Mouse (Mus musculus): ENCODE measurements around the gene Riox2. TPM values are rescaled to one million over a fixed set of nuclear protein-coding genes. Genes with fewer than 3 reads are reported as not detected.

The Riox2 gene
- total and polyA plus RNA-seq, 2 experiments from 2014 or later, result 0.73 to 15.0 TPM

DNA sequence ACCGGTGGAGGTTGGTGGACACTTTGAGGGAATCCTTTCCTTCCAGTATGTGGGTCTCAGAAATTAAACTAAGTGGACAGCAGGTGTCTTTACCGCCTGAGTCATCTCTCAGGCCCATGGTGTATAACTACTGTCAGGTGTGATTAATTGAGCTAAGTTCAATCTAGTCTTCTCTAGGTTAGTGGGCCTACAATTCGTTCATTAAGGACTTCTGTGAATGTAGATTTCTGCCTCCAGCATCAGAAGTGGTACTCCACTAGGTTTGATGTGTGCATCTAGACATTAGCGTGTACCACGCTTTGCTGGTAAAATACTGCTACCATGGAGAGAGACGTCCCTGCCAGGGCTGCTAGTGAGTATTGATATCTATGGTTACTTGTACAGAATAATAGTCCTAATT lies 971 bp downstream of the Riox2 start:
- peak overlapping the region; percentile 60; the same call in 1 of the 2 replicates for H3K9ac ChIP-seq (replicated peaks; ENCODE audit: low read depth, low read length)
- peak overlapping the region; percentile 62 for H3K4me2 ChIP-seq (ENCODE audit: low read depth, low read length)
- H3K27ac ChIP-seq (ENCODE audit: low read depth), result no peak overlapping the region
- 45% methylated on average over 6 of the region's 6 CpGs for WGBS
- DNase-seq (ENCODE audit: low spot score) (no peak), ATAC-seq (ENCODE audit: insufficient read depth, low read depth) (no peak)
- H3K27me3 ChIP-seq (ENCODE audit: control insufficient read depth, insufficient read depth, low read length), result no peaks in the 10 kb centered on the region
- no peaks in the 10 kb centered on the region for H3K9me3 ChIP-seq (replicated peaks; ENCODE audit: control insufficient read depth, low read length)
- H3K4me1 ChIP-seq (ENCODE audit: control insufficient read depth, insufficient read depth), result peaks cover 4% of the 10 kb centered on the region
- TF ChIP-seq CTCF (IDR thresholded peaks at IDR 0.05; ENCODE audit: low read depth) (no peak), EP300 (IDR thresholded peaks at IDR 0.05; ENCODE audit: low read depth) (no peak)
- H3K36me3 ChIP-seq (replicated peaks; ENCODE audit: control insufficient read depth, insufficient read depth, low read length), result peaks cover 10% of the 10 kb centered on the region
- peak overlapping the region; percentile 68 for H3K4me3 ChIP-seq (ENCODE audit: low read depth, low read length)

DNA sequence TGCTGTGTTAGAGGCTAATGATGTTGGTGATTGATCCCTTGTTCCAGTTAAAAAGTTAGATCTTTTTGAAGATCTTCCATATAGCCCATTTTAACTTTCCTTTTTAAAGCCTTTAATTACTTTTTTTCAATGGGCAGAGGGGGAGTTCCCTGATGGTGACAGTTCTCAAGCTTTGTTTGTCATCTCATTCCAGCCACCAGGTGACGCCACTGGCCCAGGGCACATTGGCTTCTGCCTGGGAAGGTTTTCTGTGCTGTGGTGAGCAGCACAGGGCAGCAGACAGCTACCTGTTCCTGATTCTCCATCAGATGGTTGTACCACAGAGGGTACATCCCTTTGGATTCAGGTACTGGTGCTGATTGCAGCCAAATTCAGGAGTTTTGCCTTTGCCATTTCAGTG lies 3.2 kb downstream of the Riox2 start:
- DNase-seq (ENCODE audit: low spot score), result no peak
- Histone ChIP-seq H3K4me1 (ENCODE audit: control insufficient read depth, insufficient read depth) (peaks cover 4% of the 10 kb centered on the region), H3K4me2 (ENCODE audit: low read depth, low read length) (no peak overlapping the region), H3K27ac (ENCODE audit: low read depth) (no peak overlapping the region), H3K4me3 (ENCODE audit: low read depth, low read length) (no peak overlapping the region), H3K9me3 (replicated peaks; ENCODE audit: control insufficient read depth, low read length) (no peaks in the 10 kb centered on the region), H3K36me3 (replicated peaks; ENCODE audit: control insufficient read depth, insufficient read depth, low read length) (peaks cover 30% of the 10 kb centered on the region), H3K9ac (replicated peaks; ENCODE audit: low read depth, low read length) (no peak overlapping the region), H3K27me3 (ENCODE audit: control insufficient read depth, insufficient read depth, low read length) (no peaks in the 10 kb centered on the region)
- 12% methylated on average over 1 of the region's 1 CpGs for WGBS
- TF ChIP-seq CTCF (IDR thresholded peaks at IDR 0.05; ENCODE audit: low read depth), result peak; percentile 88
- TF ChIP-seq EP300 (IDR thresholded peaks at IDR 0.05; ENCODE audit: low read depth), result no peak
- no peak for ATAC-seq (ENCODE audit: insufficient read depth, low read depth)

DNA sequence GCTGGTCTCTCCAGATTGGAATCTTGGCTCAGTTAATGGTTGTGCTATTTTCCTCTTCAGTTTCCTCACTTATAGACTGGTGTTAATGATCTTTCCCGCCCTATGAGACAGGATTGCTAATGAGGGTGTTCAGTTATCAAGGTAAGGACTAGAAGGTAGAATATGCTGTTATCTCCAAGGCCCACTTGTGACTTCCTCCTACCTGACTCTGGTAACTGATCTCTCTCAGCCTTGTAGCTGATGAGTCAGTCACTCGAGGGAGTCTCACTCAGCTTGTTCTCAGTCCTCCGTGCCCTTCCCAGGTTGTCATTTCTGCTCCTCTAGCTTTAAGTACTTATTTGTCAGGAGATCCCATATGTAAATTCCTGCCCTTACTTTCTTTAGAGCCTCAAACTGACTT lies 6.4 kb downstream of the Riox2 start:
- TF ChIP-seq EP300 (IDR thresholded peaks at IDR 0.05; ENCODE audit: low read depth), result no peak
- no peak for TF ChIP-seq CTCF (IDR thresholded peaks at IDR 0.05; ENCODE audit: low read depth)
- Histone ChIP-seq H3K36me3 (replicated peaks; ENCODE audit: control insufficient read depth, insufficient read depth, low read length) (peaks cover 59% of the 10 kb centered on the region), H3K9ac (replicated peaks; ENCODE audit: low read depth, low read length) (no peak overlapping the region), H3K27me3 (ENCODE audit: control insufficient read depth, insufficient read depth, low read length) (no peaks in the 10 kb centered on the region), H3K27ac (ENCODE audit: low read depth) (no peak overlapping the region), H3K4me1 (ENCODE audit: control insufficient read depth, insufficient read depth) (no peaks in the 10 kb centered on the region), H3K4me2 (ENCODE audit: low read depth, low read length) (no peak overlapping the region), H3K4me3 (ENCODE audit: low read depth, low read length) (no peak overlapping the region), H3K9me3 (replicated peaks; ENCODE audit: control insufficient read depth, low read length) (no peaks in the 10 kb centered on the region)
- 79% methylated on average over 3 of the region's 3 CpGs for WGBS
- ATAC-seq (ENCODE audit: insufficient read depth, low read depth) (no peak), DNase-seq (ENCODE audit: low spot score) (no peak)

DNA sequence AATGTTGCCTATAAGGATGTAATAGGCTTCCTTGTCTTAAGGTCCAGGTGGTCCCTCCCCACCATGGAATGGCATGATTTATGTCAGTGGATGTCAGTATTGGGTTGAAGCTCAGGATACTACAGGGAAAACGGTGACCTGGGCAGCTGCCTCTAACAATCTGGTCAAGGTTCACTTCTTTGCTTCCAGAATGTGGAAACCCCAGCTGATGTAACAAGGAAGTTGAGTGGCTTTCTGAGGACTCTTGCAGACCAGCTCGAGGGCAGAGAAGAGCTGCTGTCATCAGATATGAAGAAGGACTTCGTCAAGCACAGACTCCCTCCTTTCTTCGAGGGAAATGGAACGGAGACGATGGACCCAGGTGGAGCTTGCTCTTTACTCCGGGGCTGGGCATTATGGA lies 15.7 kb downstream of the Riox2 start:
- no peaks in the 10 kb centered on the region for H3K9me3 ChIP-seq (replicated peaks; ENCODE audit: control insufficient read depth, low read length)
- peaks cover 90% of the 10 kb centered on the region for H3K36me3 ChIP-seq (replicated peaks; ENCODE audit: control insufficient read depth, insufficient read depth, low read length)
- H3K27me3 ChIP-seq (ENCODE audit: control insufficient read depth, insufficient read depth, low read length), result no peaks in the 10 kb centered on the region
- no peak overlapping the region for H3K4me2 ChIP-seq (ENCODE audit: low read depth, low read length)
- H3K9ac ChIP-seq (replicated peaks; ENCODE audit: low read depth, low read length), result no peak overlapping the region
- DNase-seq (ENCODE audit: low spot score), result no peak
- H3K4me3 ChIP-seq (ENCODE audit: low read depth, low read length), result no peak overlapping the region
- ATAC-seq (ENCODE audit: insufficient read depth, low read depth), result no peak
- 67% methylated on average over 7 of the region's 7 CpGs for WGBS
- H3K27ac ChIP-seq (ENCODE audit: low read depth), result no peak overlapping the region
- no peaks in the 10 kb centered on the region for H3K4me1 ChIP-seq (ENCODE audit: control insufficient read depth, insufficient read depth)
- TF ChIP-seq EP300 (IDR thresholded peaks at IDR 0.05; ENCODE audit: low read depth), result no peak
- no peak for TF ChIP-seq CTCF (IDR thresholded peaks at IDR 0.05; ENCODE audit: low read depth)

DNA sequence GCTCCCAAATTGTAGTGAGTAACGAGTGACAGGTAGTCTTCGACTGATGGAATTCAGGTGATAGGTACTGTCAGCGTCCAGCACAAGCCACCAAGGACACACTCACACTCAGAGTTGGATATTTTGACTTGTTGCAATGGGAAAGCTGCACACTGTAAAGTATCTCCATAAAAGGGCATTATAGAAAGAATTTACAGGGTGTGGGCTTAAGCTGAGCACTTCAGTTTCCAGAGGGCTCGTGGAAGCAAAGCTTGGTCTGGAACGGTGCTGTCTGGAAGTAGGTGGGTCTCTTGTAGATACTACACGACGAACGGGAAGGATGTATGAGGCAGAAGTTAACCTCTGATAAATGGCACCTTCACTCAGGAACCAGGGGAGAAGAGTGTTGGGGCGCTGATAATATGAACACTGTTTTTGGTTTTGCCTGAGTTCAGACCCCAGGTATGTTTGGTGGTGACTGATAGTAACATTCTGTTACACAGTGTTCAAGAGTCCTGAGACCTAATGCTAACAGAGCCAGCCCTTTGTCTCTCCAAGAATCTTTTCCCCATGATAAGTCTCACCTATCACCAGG lies 16.5 kb downstream of the Riox2 start:
- H3K9ac ChIP-seq (replicated peaks; ENCODE audit: low read depth, low read length), result no peak overlapping the region
- TF ChIP-seq EP300 (IDR thresholded peaks at IDR 0.05; ENCODE audit: low read depth) (no peak), CTCF (IDR thresholded peaks at IDR 0.05; ENCODE audit: low read depth) (no peak)
- DNase-seq (ENCODE audit: low spot score) (no peak), ATAC-seq (ENCODE audit: insufficient read depth, low read depth) (no peak)
- peaks cover 90% of the 10 kb centered on the region for H3K36me3 ChIP-seq (replicated peaks; ENCODE audit: control insufficient read depth, insufficient read depth, low read length)
- no peak overlapping the region for H3K4me2 ChIP-seq (ENCODE audit: low read depth, low read length)
- H3K27me3 ChIP-seq (ENCODE audit: control insufficient read depth, insufficient read depth, low read length), result no peaks in the 10 kb centered on the region
- no peaks in the 10 kb centered on the region for H3K9me3 ChIP-seq (replicated peaks; ENCODE audit: control insufficient read depth, low read length)
- no peak overlapping the region for H3K27ac ChIP-seq (ENCODE audit: low read depth)
- no peaks in the 10 kb centered on the region for H3K4me1 ChIP-seq (ENCODE audit: control insufficient read depth, insufficient read depth)
- 64% methylated on average over 9 of the region's 9 CpGs for WGBS
- H3K4me3 ChIP-seq (ENCODE audit: low read depth, low read length), result no peak overlapping the region

DNA sequence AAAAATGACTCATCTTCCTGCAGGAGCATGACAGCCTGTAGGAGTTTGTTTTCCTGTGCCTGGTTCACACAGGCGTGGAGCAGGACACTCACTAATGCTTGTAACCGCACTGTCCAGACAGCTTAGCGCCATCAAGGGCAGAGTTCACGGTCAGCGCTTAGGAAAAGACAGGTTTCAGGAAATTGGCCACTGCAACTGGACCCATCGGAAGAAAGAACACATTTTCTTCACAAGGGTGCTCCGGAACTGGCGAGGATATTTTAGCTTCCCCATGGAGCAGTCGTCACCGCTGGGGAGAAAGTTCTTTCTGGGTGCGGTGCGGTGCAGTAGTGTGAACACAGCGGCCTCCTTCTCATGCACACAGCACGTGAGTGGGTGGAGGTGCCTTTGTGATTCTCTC lies 21.6 kb downstream of the Riox2 start:
- no peak for ATAC-seq (ENCODE audit: insufficient read depth, low read depth)
- H3K4me1 ChIP-seq (ENCODE audit: control insufficient read depth, insufficient read depth), result no peaks in the 10 kb centered on the region
- WGBS, result 78% methylated on average over 14 of the region's 14 CpGs

More for the DNA sequence above, 21.6 kb downstream of the Riox2 start:
- no peak for DNase-seq (ENCODE audit: low spot score)
- H3K27me3 ChIP-seq (ENCODE audit: control insufficient read depth, insufficient read depth, low read length), result no peaks in the 10 kb centered on the region
- no peak overlapping the region for H3K27ac ChIP-seq (ENCODE audit: low read depth)
- no peak overlapping the region for H3K4me2 ChIP-seq (ENCODE audit: low read depth, low read length)
- H3K36me3 ChIP-seq (replicated peaks; ENCODE audit: control insufficient read depth, insufficient read depth, low read length), result peaks cover 90% of the 10 kb centered on the region
- no peak overlapping the region for H3K9ac ChIP-seq (replicated peaks; ENCODE audit: low read depth, low read length)
- no peak for TF ChIP-seq CTCF (IDR thresholded peaks at IDR 0.05; ENCODE audit: low read depth)
- no peak for TF ChIP-seq EP300 (IDR thresholded peaks at IDR 0.05; ENCODE audit: low read depth)
- H3K4me3 ChIP-seq (ENCODE audit: low read depth, low read length), result no peak overlapping the region
- H3K9me3 ChIP-seq (replicated peaks; ENCODE audit: control insufficient read depth, low read length), result no peaks in the 10 kb centered on the region
